Mouse (Mus musculus) left cerebral cortex, postnatal 10 days (tissue): ENCODE results near the gene Wfdc3. TPM values are rescaled to one million over a fixed set of nuclear protein-coding genes. Genes with fewer than 3 reads are reported as not detected.

Source experiments
- DNase-seq, 2 experiments: peaks; one replicate each; pipeline ENCODE4 v3.0.0; 2021 to 2022; ENCODE audit warnings: low spot score in 2 of 2, mixed read lengths in 1 of 2; ENCODE audit errors: extremely low spot score in 1 of 2
- intact Hi-C: fragments of 180-260 bp; cut with DNase I; formaldehyde crosslinking; loops from one replicate; pipeline ENCODE4 v1.15.1; 2025
- total RNA-seq, 2 experiments: library from RNA; stranded (reverse); gene quantifications; 2 replicates each; pipeline ENCODE4 v1.2.3; 2021

Gene Wfdc3
- 1 to 10 TPM in 1 of 2 experiments, under 1 TPM in 1; 0.94 to 1.1 TPM for total RNA-seq

DNA sequence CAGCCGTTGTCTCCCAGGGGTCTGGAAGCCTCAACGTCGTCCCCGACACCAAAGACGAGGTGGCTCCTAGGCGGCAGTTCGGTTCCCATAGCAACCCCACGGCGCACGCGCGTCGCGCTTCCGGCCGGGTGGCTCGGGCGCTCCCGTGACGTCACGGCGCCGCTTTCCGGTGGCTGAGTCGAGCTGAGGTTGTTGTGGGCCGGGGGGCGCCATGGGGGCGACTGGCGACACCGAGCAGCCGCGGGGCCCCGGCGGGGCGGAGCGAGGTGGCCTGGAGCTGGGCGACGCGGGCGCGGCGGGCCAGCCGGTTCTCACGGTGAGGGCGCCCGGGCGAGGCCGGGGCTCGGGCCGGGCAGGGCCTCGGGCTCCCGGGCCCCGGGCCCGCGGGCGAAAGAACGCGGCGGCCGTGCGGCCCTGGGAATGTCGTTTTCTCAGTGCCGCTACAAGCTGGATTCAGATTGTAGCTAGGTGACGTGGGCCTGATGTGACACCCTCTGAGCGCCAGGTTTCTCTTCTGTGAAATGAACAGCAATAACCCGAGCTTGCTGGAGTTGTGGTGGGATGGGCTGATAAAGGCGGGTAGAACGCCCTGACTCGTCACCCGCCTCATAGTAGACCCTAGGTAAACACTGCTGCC is at the start of gene Wfdc3, which contains the start of gene Dnttip1:
TSS of gene Wfdc3 (minus strand) at position 89 of the 637 bp plus-strand sequence.
TSS of gene Dnttip1 (plus strand) at position 141 of the 637 bp plus-strand sequence.
- intact Hi-C loops, result no loop called here

DNA sequence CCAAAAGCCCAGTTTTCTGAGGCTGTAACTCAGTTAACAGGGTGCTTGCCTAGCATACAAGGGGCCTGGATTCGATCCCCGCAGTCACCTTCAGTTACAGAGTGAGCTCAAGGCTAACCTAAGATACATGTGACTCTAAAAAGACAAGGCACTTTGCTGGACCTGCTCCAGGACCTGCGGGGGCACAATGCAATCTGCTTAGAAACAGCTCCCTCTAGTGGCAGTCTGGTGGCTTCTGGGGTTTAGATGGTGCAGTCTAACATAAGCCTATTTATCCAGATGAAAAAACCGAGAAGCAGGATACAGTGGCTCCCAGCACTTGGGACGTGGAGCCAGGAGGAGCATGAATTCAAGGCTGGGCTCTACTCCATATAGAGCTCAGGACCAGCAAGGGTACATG is 48.6 kb upstream of the Wfdc3 start:
- intact Hi-C loops, result no loop called here

More for the DNA sequence above, at the start of gene Wfdc3, which contains the start of gene Dnttip1:
- peak; percentile 88 to 96 for DNase-seq

DNA sequence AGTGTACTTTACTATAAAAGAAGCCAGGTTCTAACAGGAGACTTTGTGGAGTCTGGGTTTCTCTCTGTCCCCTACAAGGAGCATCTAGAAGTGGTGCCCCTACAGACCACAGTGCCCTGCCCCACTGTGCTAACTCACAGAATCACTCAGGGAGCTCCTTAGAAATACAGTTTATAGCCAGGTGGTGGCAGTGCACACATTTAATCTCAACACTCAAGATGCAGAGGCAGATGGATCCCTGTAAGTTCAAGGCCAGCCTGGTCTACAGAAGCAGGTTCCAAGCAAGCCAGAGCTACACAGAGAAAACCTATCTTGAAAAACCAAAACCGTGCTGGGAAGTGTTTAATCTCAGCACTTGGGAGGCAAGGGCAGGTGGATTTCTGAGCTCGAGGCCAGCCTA is 48.0 kb upstream of the Wfdc3 start:
- intact Hi-C loops, result no loop called here
- no peak for DNase-seq

More for the DNA sequence above, 48.6 kb upstream of the Wfdc3 start:
- DNase-seq, result peak; percentile 80 to 91

DNA sequence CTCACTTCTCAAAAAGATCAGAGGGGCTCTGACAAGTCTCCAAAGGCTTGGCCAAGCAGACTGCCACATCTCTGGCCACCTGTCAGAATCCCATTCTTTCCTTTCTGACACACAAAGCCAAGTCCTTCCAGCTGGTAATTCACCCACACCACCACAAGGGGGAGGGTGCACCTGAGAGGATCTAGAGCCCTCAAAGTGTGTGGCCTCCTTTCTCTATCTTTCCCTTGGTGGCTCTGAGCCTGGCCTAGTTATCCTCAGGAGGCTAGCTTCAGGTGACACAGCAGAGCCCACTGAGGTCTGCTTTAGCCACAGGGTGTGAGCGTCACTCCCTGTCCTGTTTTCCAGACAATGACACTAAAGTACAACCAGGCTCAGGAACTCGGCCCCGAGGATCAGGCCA is 47.5 kb upstream of the Wfdc3 start:
- intact Hi-C loops, result no loop called here
- DNase-seq, result peak in 1 of 2 experiments; percentile 62

DNA sequence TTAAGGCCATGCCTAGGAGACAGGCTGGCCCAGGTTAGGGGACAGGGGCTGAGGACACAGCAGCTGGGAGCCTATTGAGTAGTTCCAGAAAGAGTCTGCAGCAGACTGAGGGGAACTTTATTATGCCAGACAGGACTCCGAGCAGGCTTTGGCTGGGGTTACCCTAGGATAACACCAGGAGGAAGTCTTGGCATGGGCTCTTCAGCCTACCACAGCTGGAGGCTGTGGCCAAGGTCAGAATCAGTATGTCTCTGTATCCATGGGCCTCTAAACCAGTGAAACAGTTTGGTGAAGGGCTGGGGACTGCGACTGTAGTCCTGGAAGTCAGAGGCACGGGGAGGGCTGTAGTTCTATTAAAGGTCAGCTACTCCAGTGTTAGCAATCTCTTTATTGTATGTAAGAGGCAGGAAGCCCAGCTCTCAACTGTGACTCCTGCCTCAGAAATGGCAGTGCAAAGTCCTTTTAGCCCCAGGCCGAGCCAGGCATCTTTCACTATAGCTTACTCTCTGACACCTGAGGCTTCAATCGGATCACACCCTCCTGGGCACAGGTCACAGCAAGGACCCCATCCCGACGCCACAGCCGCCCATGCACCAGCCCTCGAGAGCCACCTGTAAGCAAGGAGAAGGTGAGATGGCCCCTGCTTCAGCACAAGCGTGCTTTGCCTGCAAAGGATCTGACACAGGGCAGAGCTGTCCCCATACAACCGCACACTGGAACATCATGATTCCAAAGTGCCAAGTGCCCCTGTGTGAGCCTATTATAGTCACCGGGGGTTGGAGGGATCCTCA is 46.9 kb upstream of the Wfdc3 start:
- no peak for DNase-seq
- intact Hi-C loops, result no loop called here

DNA sequence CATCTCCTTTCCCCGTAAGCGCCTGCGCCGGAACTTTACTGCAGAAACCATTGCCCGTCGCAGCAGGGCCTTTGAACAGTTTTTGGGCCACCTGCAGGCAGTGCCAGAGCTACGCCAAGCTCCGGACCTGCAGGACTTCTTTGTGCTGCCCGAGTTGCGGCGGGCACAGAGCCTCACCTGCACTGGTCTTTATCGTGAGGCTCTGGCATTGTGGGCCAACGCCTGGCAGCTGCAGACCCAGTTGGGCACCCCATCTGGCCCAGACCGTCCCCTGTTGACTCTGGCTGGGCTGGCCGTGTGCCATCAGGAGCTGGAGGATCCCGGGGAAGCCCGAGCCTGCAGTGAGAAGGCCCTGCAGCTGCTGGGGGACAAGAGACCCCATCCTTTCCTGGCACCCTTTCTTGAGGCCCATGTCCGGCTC is 46.1 kb upstream of the Wfdc3 start:
- DNase-seq, result peak in 1 of 2 experiments; percentile 50

DNA sequence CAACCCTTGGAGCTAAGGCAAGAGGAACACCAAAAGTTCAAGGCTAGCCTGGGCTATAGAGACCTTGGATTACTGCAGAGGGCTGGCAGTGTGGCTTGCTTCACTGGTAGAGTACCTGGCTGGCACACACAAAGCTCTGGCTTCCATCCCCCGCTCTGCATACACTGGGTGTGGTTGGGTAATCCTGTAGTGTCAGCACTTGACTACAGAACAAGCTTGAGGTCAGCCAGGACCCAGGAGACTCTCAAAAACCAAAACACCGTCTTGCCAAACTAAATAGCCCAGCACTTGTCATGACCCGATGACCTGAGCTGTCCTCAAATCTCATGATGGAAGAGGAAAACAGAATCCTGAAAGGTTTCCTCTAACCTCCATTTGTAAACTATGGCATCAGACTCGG is 44.7 kb upstream of the Wfdc3 start:
- intact Hi-C loops, result no loop called here
- DNase-seq, result no peak

More for the DNA sequence above, 46.1 kb upstream of the Wfdc3 start:
- intact Hi-C loops, result no loop called here

DNA sequence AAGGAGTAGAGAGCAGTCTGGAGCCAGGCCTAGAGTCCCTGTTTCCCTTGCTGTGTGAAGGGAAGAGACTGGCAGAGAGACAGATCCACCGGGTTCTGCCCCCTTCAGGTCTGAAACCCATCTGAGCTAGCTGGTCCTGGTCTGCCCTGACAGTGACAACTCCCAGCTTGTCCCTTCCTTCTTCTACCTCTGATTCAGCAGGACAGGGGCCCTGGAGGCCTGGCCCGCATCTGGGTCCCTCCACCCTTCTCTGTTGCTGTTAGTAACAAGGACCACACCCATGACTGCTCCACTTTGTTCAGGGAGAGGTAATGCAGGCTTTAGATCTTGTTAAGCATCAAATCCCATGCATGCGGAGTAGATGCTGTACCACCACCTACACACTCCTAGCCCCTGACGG is 42.7 kb upstream of the Wfdc3 start:
- no peak for DNase-seq
- intact Hi-C loops, result no loop called here

DNA sequence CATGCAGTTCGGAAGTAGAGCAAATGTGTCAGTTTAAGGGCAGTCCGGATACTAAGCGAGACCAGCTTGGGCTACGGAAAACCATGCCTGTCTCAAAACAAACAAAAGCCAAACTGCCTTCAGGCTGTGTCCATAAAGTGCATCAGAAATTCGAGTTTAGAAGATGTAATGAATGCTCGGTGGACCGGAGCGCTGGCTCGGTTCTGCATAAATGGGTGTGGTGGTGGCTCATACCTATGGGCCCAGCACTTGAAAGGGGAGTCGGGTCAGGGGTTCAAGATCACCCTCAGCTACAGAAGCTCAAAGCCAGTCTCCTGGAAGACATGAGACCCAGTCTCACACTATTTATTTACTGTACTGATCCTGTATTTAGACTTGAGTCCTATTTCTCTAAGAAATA is 42.0 kb upstream of the Wfdc3 start:
- intact Hi-C loops, result no loop called here
- DNase-seq, result no peak

DNA sequence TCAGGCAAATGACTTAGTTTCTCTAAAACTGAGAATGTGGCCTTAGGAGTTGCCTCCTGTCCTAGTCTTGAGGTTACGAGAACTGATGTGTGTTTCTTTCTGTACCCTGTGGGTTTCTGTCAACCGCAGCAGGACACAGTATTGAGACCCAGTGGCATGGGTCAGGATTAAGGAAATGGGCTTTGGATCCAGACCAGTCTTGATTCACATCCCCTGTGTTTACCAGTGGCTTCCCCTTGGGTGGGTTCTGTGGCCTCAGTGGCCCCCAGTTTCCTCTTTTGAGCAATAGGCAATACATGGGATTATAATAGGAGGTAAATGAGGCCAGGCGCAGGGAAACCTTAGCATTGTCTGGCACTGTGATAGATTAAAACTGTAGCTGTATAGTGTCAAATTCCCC is 41.3 kb upstream of the Wfdc3 start:
- DNase-seq, result no peak
- intact Hi-C loops, result no loop called here

DNA sequence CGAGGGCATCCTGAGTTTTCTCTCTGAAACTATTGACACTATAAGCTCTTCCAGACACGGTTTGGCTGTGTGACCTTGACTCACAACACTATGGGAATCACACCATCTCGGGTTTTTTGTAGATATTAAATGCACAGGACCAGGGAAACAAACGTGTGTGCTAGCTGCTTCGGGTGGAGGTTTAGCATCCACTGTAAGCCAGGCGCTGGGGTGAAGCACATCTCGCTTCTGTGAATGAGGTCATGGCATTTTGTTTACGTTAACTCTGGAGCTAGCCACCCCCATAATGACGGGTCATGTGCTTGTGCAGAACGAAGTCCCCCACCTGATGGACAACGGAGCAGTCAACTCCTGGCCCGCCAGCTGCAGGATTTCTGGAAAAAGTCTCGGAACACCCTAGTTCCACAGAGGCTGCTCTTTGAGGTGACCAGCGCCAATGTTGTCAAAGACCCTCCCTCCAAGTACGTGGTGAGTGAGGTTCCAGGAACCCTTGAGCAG is 40.7 kb upstream of the Wfdc3 start:
- DNase-seq, result no peak
- intact Hi-C loops, result no loop called here

DNA sequence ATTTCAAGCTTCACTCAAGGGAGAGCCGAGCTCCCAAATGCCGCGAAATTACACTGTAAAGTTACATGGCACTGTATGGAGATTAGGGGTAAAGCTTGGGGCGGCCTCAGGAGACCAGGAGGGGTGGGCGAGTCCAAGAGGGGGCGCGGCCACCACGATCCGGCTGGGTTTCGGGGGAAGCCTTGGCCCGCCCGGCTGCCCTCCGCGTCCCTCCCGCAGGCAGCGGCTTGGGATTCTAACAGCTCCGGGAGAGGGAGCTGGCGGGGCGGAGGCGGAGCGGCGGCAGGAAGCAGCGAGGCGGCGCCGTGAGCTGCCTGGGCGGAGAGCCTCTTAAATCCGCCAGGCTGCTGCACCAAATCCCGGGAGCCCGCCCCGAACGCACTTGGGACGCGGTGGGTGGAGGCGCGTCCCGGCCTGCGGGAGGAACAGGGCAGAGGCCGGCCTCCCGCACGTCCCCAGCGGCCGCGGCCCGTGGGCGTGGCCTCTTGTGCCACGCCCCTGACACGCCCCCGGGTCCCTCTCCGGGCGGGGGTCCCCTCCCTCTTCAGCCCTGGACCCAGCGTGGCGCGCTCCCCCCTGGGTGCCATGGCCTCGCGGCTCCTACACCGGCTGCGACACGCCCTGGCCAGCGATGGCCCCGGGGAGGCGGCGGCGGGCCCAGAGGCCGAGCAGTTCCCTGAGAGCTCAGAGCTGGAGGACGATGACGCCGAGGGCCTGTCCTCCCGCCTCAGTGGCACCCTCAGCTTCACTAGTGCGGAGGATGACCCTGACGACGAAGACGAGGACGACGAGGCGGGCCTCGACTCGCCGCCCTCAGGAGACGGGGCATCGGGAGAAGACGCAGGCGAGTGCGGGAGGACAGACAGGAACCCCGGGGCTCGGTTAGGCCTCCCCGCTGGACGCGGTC is 40.0 kb upstream of the Wfdc3 start, which contains the start of gene Snx21:
TSS of gene Snx21 (plus strand) at position 343 of the 907 bp plus-strand sequence.
- intact Hi-C loops, result no loop called here
- DNase-seq, result peak; percentile 72 to 93

DNA sequence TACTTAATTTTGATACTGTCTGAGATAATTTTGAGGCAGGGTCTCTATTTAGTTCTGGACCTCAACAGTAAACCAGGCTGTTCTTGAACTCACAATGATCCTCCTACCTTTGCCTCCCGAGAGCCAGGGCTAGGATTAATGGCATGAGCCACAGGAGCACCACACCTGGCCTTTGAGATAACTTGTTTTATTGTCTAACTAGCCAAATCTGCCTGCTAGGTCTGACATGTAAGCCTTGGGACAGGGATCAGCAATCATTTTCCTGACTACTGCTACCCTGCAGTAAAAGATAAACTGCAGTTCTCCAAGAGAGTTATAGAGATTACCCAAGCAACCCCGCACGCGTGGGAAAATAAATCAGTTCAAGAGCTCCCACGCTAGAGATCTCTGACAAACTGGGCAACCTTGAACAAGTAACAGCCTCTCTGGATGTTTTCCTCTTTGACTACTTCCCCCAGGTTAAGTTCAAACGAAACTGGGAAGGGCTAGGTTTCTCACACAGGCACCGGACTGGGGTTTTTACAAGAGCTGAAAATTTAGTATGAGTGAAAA is 39.2 kb upstream of the Wfdc3 start:
- DNase-seq, result no peak
- intact Hi-C loops, result no loop called here

DNA sequence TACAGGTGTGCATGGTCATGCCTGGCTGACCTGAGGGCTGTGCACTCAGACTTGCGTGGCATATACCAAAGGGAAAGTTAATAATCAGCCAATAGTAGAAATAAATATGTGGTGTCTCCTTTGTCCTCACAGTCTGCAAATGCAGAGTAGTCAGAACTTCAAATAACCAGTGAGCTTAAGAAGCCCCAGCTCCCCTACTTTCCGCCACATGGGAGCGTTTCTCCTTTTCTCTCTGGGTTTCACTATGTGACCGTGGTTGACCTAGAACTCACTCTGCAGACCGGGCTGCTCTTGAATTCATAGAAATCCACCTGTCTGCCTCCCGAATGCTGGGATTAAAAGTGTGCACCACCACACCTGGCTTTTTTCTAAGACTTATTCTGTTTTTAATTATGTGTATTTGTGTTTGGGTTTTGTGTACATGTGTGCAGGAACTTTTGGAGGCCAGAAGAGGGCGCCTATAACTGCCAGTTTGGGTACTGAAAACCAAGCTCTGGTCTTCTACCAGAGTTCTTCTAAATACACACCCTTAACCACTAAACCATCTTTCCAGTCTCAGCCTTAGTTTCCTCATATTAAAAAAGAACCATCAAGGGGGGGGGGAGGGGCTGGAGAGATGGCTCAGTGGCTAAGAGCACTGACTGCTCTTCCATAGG is 38.3 kb upstream of the Wfdc3 start:
- no peak for DNase-seq
- intact Hi-C loops, result no loop called here

DNA sequence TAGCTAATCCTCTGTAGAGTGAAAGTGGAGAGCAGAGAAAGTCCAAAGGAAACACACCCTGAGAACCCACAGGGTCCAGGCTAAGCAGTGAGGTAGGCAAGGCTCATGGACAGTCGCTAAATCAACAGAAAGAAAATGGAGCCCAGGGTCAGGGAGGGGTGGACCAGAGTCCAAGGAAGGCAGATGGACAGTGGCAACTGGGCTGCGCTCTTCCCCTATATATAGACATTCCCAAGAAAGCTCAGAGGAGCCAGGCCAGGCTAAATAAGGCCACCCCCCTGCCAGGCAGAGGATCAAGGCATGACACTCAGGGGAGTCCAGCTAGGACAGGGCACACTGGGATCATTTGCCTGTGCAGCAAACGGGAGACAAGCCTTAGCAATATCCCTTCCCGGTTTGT is 36.1 kb upstream of the Wfdc3 start:
- no peak for DNase-seq
- intact Hi-C loops, result no loop called here

DNA sequence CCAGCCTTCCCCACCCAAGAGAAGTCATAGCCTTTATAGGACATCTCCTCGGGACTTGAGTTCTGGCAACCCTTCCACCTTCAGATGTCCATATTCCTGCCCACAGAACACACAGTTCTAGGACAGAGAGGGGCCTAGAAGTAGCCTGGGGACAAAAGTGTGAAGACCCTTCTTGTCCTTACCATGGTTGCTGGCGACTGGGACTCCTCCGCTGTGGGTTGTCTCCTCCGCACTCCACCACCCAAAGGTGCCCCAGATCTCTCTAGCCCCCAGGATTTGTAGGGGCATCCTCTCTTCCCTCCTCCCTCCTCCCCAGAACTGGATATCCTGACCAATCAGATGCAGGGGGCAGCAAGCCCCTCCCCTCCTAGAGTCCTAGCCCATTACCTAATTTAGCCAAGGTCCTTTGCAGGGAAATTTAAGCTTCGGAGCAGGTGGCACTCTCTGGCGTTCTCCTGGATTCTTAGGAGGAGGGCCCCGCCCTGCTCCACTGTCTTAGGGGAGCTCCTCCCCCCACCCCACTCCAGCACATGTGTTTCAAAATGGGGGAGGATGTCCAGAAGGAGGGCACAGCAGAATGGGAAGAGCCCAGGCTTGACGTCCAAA is 33.9 kb upstream of the Wfdc3 start, which contains the start of gene Tnnc2:
TSS of gene Tnnc2 (minus strand) at position 487 of the 606 bp plus-strand sequence.
- intact Hi-C loops, result no loop called here
- DNase-seq, result no peak

DNA sequence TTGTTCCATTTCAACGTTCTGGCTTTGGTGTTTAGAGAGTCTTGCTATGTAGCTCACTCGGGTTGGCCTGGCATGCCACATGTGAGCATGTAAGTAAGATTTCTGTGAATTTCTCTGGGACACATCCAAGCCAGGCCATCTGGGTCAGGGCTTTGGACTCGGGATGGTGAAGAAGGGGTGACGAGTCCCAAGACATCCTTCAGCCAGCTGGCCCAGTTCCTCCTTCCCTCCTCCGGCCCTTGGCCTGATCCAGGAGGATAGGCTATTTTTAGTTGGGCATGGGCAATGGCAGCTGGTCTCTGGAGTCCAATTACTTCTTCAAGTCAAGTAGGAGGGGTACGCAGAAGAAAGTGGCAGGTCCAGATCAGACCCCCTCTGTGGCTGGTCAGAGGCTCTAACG is 33.1 kb upstream of the Wfdc3 start:
- DNase-seq, result no peak
- intact Hi-C loops, result no loop called here

DNA sequence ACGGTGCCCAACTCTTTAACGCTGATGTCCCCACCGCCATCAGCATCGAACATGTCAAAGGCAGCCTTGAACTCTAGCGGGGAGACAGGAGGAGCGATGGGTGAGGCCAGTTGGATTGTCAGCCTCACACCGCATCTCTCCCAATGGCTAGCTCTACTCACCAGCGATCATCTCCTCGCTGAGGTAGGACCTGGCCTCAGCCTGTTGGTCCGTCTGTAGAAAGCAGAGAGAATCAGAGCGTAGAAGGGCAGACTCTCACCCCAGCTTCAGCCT is 32.2 kb upstream of the Wfdc3 start:
- no peak for DNase-seq
- intact Hi-C loops, result no loop called here
